Mouse (Mus musculus) C2C12 (cell line): ENCODE data around the gene Dennd4a.

Source experiments
- CTCF ChIP-seq: IDR thresholded peaks from one replicate; pipeline ENCODE4 v1.5.1; 2011; ENCODE audit not compliant: control insufficient read depth, insufficient read depth, insufficient read length
- FOSL1 ChIP-seq: IDR thresholded peaks from one replicate; pipeline ENCODE4 v1.8.0; 2011; ENCODE audit warnings: mild to moderate bottlenecking, low read length; ENCODE audit not compliant: poor library complexity, insufficient read depth, severe bottlenecking
- MAX ChIP-seq: IDR thresholded peaks from one replicate; pipeline ENCODE4 v1.6.1; 2011; ENCODE audit warnings: mild to moderate bottlenecking, control low read depth
- MYOD1 ChIP-seq: IDR thresholded peaks from one replicate; pipeline ENCODE4 v1.6.1; 2011; ENCODE audit warnings: low read depth; ENCODE audit not compliant: control insufficient read depth, insufficient read length
- MYOG ChIP-seq: IDR thresholded peaks from one replicate; pipeline ENCODE4 v1.6.1; 2011; ENCODE audit not compliant: control insufficient read depth, insufficient read length; ENCODE audit errors: extremely low read depth
- USF1 ChIP-seq: IDR thresholded peaks from one replicate; pipeline ENCODE4 v1.6.1; 2011; ENCODE audit warnings: low read depth, mild to moderate bottlenecking, control low read depth, moderate library complexity

DNA sequence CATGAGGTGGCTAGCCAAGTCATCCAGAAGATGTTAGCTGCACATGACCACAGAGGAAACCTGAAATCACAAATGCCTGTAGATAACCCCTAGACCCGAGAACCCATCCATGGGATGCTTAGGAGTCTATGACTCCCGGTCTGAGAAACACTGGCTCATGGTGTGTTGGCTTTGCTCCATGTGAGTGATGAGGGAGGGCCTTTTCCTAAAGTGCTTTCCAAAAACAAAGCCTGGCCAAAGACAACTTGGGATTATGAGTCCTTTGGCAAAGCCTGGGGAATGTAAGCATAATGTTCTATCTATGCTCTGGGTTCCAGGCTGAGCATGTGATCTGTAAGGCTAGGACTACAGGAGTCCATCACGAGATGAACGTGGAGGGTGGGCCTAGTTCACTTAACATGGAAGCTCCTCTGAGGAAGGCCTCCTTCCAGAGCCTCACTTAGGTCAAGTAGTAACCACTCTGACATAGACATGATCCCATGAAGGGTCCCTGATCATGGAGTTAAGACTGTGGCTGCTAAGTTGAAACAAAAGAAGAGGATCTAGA, 33.6 kb upstream of the Dennd4a start:
- TF ChIP-seq CTCF (no peak), MYOG (no peak), FOSL1 (no peak), MAX (no peak), USF1 (no peak), MYOD1 (no peak)
